Mouse (Mus musculus): ENCODE results near the gene Sgpl1. TPM values are rescaled to one million over a fixed set of nuclear protein-coding genes. Genes with fewer than 3 reads are reported as not detected.
"Not testable (repeated sequence)": the region's sequence is repeated elsewhere in the genome, so short reads cannot be mapped to it uniquely, and the experiment has no call there.

Gene Sgpl1
- polyA plus RNA-seq, 1 experiment from 2014 or later = 62.9 TPM

- 85% methylated on average over 3 of the region's 3 CpGs for whole genome bisulfite sequencing
- H3K27ac ChIP-seq = no peak overlapping the region
- no peak overlapping the region for H3K9ac ChIP-seq
- no peak for ATAC-seq (replicated peaks; ENCODE audit: low FRiP score)
- H3K27me3 ChIP-seq = no peaks in the 10 kb centered on the region
- no peak overlapping the region for H3K4me2 ChIP-seq
- H3K4me1 ChIP-seq = no peaks in the 10 kb centered on the region
- H3K9me3 ChIP-seq (replicated peaks) = no peaks in the 10 kb centered on the region
- H3K36me3 ChIP-seq = peaks cover 41% of the 10 kb centered on the region
- H3K4me3 ChIP-seq (replicated peaks) = no peak overlapping the region
These were observed 24.1 kb downstream of the Sgpl1 start for GRCm38 (mm10) chr10:61123276-61123913.

- H3K9me3 ChIP-seq (replicated peaks); H3K4me1 ChIP-seq; H3K9ac ChIP-seq; H3K27ac ChIP-seq; ATAC-seq (replicated peaks; ENCODE audit: low FRiP score); H3K4me3 ChIP-seq (replicated peaks); H3K27me3 ChIP-seq; H3K4me2 ChIP-seq: not testable (repeated sequence)
- H3K36me3 ChIP-seq = peaks cover 43% of the 10 kb centered on the region
- 92% methylated on average over 4 of the region's 4 CpGs for WGBS
These were observed 25.8 kb downstream of the Sgpl1 start for GRCm38 (mm10) chr10:61121732-61122131.

- 93% methylated on average over 2 of the region's 2 CpGs for WGBS
- ATAC-seq (replicated peaks; ENCODE audit: low FRiP score) = no peak
- Histone ChIP-seq H3K4me1 (no peaks in the 10 kb centered on the region), H3K36me3 (peaks cover 70% of the 10 kb centered on the region), H3K4me2 (no peak overlapping the region), H3K27ac (no peak overlapping the region), H3K9me3 (replicated peaks) (no peaks in the 10 kb centered on the region), H3K27me3 (no peaks in the 10 kb centered on the region), H3K9ac (no peak overlapping the region), H3K4me3 (replicated peaks) (no peak overlapping the region)
These were observed 33.2 kb downstream of the Sgpl1 start for GRCm38 (mm10) chr10:61114246-61114720.

GRCm38 (mm10) chr10:61103564-61104114 lies 43.9 kb downstream of the Sgpl1 start:
- Histone ChIP-seq H3K9ac (no peak overlapping the region), H3K4me2 (no peak overlapping the region), H3K4me1 (no peaks in the 10 kb centered on the region), H3K9me3 (replicated peaks) (no peaks in the 10 kb centered on the region), H3K27me3 (no peaks in the 10 kb centered on the region), H3K27ac (no peak overlapping the region), H3K36me3 (peaks cover 97% of the 10 kb centered on the region), H3K4me3 (replicated peaks) (no peak overlapping the region)
- WGBS = 87% methylated on average over 3 of the region's 3 CpGs
- no peak for ATAC-seq (replicated peaks; ENCODE audit: low FRiP score)

GRCm38 (mm10) chr10:61091866-61092265 lies 55.6 kb downstream of the Sgpl1 start:
- Histone ChIP-seq H3K9me3 (replicated peaks) (no peaks in the 10 kb centered on the region), H3K27me3 (no peaks in the 10 kb centered on the region), H3K4me3 (replicated peaks) (no peak overlapping the region), H3K4me2 (no peak overlapping the region), H3K36me3 (peaks cover 35% of the 10 kb centered on the region), H3K9ac (no peak overlapping the region), H3K4me1 (peaks cover 32% of the 10 kb centered on the region), H3K27ac (no peak overlapping the region)
- WGBS = 59% methylated on average over 6 of the region's 6 CpGs
- no peak for ATAC-seq (replicated peaks; ENCODE audit: low FRiP score)

DNA sequence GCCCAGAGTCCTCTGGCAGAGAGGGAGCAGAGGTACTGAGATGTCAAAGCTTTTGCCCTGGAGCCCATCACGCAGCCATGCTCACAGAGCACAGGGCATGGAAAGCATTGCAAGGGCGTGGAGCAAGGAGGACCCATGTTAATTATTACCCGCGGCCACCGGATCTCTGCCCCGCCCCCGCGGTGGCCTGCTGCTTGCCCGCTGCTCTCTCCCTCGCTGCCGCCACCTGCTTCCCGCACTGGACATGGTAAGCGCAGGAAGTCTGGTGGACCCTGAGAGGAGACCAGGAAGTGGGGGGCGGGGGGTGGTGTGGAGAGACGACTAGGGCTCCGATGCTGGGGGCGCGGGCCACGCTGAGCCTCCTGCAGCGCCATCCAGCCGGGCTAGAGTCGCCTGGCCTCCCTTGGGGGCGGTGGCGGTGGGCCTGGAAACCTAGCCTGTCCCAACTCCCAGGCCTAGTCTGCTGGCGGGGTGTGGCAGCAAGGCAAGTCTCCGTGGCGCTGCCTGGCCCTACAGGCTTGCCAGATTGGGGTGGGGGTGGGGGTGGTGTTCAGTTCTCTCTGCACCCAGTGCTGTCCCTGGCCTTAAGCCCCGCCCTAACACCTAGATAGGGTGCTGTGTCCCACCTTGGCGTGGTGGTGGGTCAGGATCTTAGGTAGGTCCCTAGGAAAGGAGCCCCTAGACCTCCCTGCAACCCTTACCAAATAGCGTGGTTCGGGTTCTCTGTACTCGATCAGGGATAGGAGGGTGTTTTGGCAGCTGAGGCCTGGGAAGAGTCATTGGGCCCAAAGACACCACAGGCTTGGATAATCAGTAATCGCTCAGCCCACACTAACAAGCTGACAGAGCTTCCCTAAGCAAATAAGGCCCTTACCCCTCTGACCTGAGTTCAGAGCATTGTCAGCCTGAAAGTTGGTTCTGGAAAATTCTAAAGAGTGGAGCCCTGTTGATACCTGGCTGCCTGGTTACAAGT lies 58.0 kb downstream of the Sgpl1 start, which contains the start of gene Pcbd1:
Gene Pcbd1, plus strand, starts transcription at position 162 of the 973 bp plus-strand sequence.
- Histone ChIP-seq H3K36me3 (peaks cover 19% of the 10 kb centered on the region; the same call in 1 of the 2 replicates), H3K4me2 (peak within 1 kb of the TSS; percentile 70), H3K27me3 (no peaks in the 10 kb centered on the region), H3K4me3 (replicated peaks) (peak within 1 kb of the TSS; percentile 50), H3K4me1 (peaks cover 32% of the 10 kb centered on the region), H3K27ac (peak within 1 kb of the TSS; percentile 90), H3K9ac (peak within 1 kb of the TSS; percentile 63), H3K9me3 (replicated peaks) (no peaks in the 10 kb centered on the region)
- peak; percentile 94 for ATAC-seq (replicated peaks; ENCODE audit: low FRiP score)
- WGBS = 6% methylated on average over 33 of the region's 33 CpGs

- no peak overlapping the region for H3K9ac ChIP-seq
- no peaks in the 10 kb centered on the region for H3K9me3 ChIP-seq (replicated peaks)
- peak overlapping the region; percentile 90 for H3K27ac ChIP-seq
- H3K4me3 ChIP-seq (replicated peaks) = no peak overlapping the region
- WGBS = 80% methylated on average over 3 of the region's 3 CpGs
- peaks cover 32% of the 10 kb centered on the region for H3K4me1 ChIP-seq
- 0 out of 2 replicates have a peak, but pooled peaks cover 11% of the 10 kb centered on the region for H3K36me3 ChIP-seq
- no peak for ATAC-seq (replicated peaks; ENCODE audit: low FRiP score)
- H3K4me2 ChIP-seq = no peak overlapping the region
- no peaks in the 10 kb centered on the region for H3K27me3 ChIP-seq
These were observed 59.0 kb downstream of the Sgpl1 start for GRCm38 (mm10) chr10:61088468-61088867.

- WGBS = 61% methylated on average over 3 of the region's 3 CpGs
- no peak overlapping the region for H3K4me3 ChIP-seq (replicated peaks)
- H3K4me1 ChIP-seq = peaks cover 32% of the 10 kb centered on the region
- no peaks in the 10 kb centered on the region for H3K36me3 ChIP-seq
- no peak overlapping the region for H3K4me2 ChIP-seq
- no peak overlapping the region for H3K27ac ChIP-seq
- no peaks in the 10 kb centered on the region for H3K27me3 ChIP-seq
- H3K9ac ChIP-seq = no peak overlapping the region
- no peak for ATAC-seq (replicated peaks; ENCODE audit: low FRiP score)
- H3K9me3 ChIP-seq (replicated peaks) = no peaks in the 10 kb centered on the region
These were observed 61.0 kb downstream of the Sgpl1 start for GRCm38 (mm10) chr10:61086502-61086901.

- no peak overlapping the region for H3K27ac ChIP-seq
- H3K4me3 ChIP-seq (replicated peaks) = no peak overlapping the region
- ATAC-seq (replicated peaks; ENCODE audit: low FRiP score) = no peak
- no peaks in the 10 kb centered on the region for H3K27me3 ChIP-seq
- H3K4me1 ChIP-seq = peaks cover 34% of the 10 kb centered on the region
- no peaks in the 10 kb centered on the region for H3K36me3 ChIP-seq
- H3K9me3 ChIP-seq (replicated peaks) = no peaks in the 10 kb centered on the region
- H3K9ac ChIP-seq = no peak overlapping the region
- no peak overlapping the region for H3K4me2 ChIP-seq
- 83% methylated on average over 2 of the region's 2 CpGs for WGBS
These were observed 62.1 kb downstream of the Sgpl1 start for GRCm38 (mm10) chr10:61085364-61085763.

GRCm38 (mm10) chr10:61080931-61081255 lies 66.6 kb downstream of the Sgpl1 start:
- H3K4me2 ChIP-seq = peak overlapping the region; percentile 44
- ATAC-seq (replicated peaks; ENCODE audit: low FRiP score) = 0 out of 2 replicates have a peak, but pooled peaks have one; percentile 30

GRCm38 (mm10) chr10:61080227-61080930 lies 67.1 kb downstream of the Sgpl1 start:
- ATAC-seq (replicated peaks; ENCODE audit: low FRiP score) = peak; percentile 94
- H3K4me1 ChIP-seq = peaks cover 21% of the 10 kb centered on the region
- H3K4me3 ChIP-seq (replicated peaks) = peak overlapping the region; percentile 5
- H3K27me3 ChIP-seq = no peaks in the 10 kb centered on the region
- H3K4me2 ChIP-seq = peak overlapping the region; percentile 44
- no peaks in the 10 kb centered on the region for H3K9me3 ChIP-seq (replicated peaks)
- H3K36me3 ChIP-seq = no peaks in the 10 kb centered on the region
- H3K27ac ChIP-seq = peak overlapping the region; percentile 25; the same call in 1 of the 2 replicates
- H3K9ac ChIP-seq = no peak overlapping the region
- WGBS = 34% methylated on average over 14 of the region's 14 CpGs

More at GRCm38 (mm10) chr10:61080931-61081255, 66.6 kb downstream of the Sgpl1 start:
- Histone ChIP-seq H3K27me3 (no peaks in the 10 kb centered on the region), H3K36me3 (no peaks in the 10 kb centered on the region), H3K4me1 (peaks cover 21% of the 10 kb centered on the region), H3K4me3 (replicated peaks) (no peak overlapping the region), H3K27ac (no peak overlapping the region), H3K9ac (no peak overlapping the region), H3K9me3 (replicated peaks) (no peaks in the 10 kb centered on the region)
- 42% methylated on average over 11 of the region's 11 CpGs for WGBS
